Mouse (Mus musculus) liver, embryonic 11.5 days (tissue): Measurements from ENCODE around the gene Cct6b. TPM values are rescaled to one million over a fixed set of nuclear protein-coding genes. Genes with fewer than 3 reads are reported as not detected.
"Not testable (repeated sequence)": the region's sequence is repeated elsewhere in the genome, so short reads cannot be mapped to it uniquely, and the experiment has no call there.

ENCODE experiments used
- ATAC-seq: fragments of 200-750 bp; cut with Nextera tagmentation; replicated peaks from 2 replicates; pipeline ENCODE4 v1.8.0; 2017; ENCODE audit warnings: moderate number of reproducible peaks, mild to moderate bottlenecking, moderate TSS enrichment, moderate library complexity; ENCODE audit not compliant: low FRiP score
- DNase-seq: peaks from one replicate; pipeline ENCODE4 v3.0.0-alpha.2; 2017; ENCODE audit warnings: low spot score
- H3K27ac ChIP-seq: fragments of 300-500 bp; sonication (generic); 2 replicates; pipeline ENCODE4 v1.5.1; 2014; ENCODE audit warnings: mild to moderate bottlenecking, low read depth, low read length, control low read depth
- H3K27me3 ChIP-seq: fragments of 300-500 bp; sonication (generic); replicated peaks from 2 replicates; pipeline ENCODE4 v1.6.1; 2014; ENCODE audit warnings: low read length, mixed read lengths; ENCODE audit not compliant: control insufficient read depth, insufficient read depth
- H3K36me3 ChIP-seq: fragments of 300-500 bp; sonication (generic); 2 replicates; pipeline ENCODE4 v1.6.1; 2014; ENCODE audit warnings: mild to moderate bottlenecking, low read length, moderate library complexity, mixed read lengths; ENCODE audit not compliant: control insufficient read depth, insufficient read depth
- H3K4me1 ChIP-seq: fragments of 300-500 bp; sonication (generic); replicated peaks from 2 replicates; pipeline ENCODE4 v1.6.1; 2014; ENCODE audit warnings: low read length, mixed read lengths; ENCODE audit not compliant: control insufficient read depth, insufficient read depth
- H3K4me2 ChIP-seq: fragments of 300-500 bp; sonication (generic); 2 replicates; pipeline ENCODE4 v1.6.1; 2014; ENCODE audit warnings: mild to moderate bottlenecking, control low read depth, moderate library complexity
- H3K4me3 ChIP-seq: fragments of 300-500 bp; sonication (generic); 2 replicates; pipeline ENCODE4 v1.5.1; 2014; ENCODE audit warnings: low read depth, low read length, control low read depth
- H3K9ac ChIP-seq: fragments of 300-500 bp; sonication (generic); 2 replicates; pipeline ENCODE4 v1.6.1; 2014; ENCODE audit warnings: low read depth, low read length, control low read depth
- H3K9me3 ChIP-seq: fragments of 300-500 bp; sonication (generic); 2 replicates; pipeline ENCODE4 v1.6.1; 2016; ENCODE audit warnings: low read length, inconsistent platforms, mixed read lengths; ENCODE audit not compliant: control insufficient read depth
- WGBS: fragments of 180-500 bp; shearing (Covaris S2); extraction: QIAGEN DNeasy Blood & Tissue Kit; methylation state at CpG from one replicate; pipeline ENCODE4 v1.1.7; 2014; 5-methylcytosine and 5-hydroxymethylcytosine counted together
- polyA plus RNA-seq: library from polyadenylated mRNA; unstranded; fragments of >200 nt; fragmentation: Nextera tagmentation; extraction: Ambion mirVana; gene quantifications from 2 replicates; pipeline ENCODE4 v1.2.1, GENCODE M21; 2014

The Cct6b gene
- polyA plus RNA-seq, 1 experiment from 2014 or later: 0.30 TPM

GRCm38 (mm10) chr11:82734227-82734626 is 29.9 kb downstream of the Cct6b start:
- Histone ChIP-seq H3K9ac (no peak overlapping the region), H3K4me1 (no peaks in the 10 kb centered on the region), H3K27me3 (no peaks in the 10 kb centered on the region), H3K4me3 (no peak overlapping the region), H3K9me3 (no peaks in the 10 kb centered on the region), H3K4me2 (no peak overlapping the region), H3K36me3 (no peaks in the 10 kb centered on the region), H3K27ac (no peak overlapping the region)
- DNase-seq: no peak
- no peak for ATAC-seq

GRCm38 (mm10) chr11:82726862-82727261 is 37.3 kb downstream of the Cct6b start:
- 94% methylated on average over 2 of the region's 2 CpGs for WGBS
- Histone ChIP-seq H3K9ac (no peak overlapping the region), H3K36me3 (no peaks in the 10 kb centered on the region), H3K27ac (no peak overlapping the region), H3K4me1 (no peaks in the 10 kb centered on the region), H3K9me3 (no peaks in the 10 kb centered on the region), H3K27me3 (no peaks in the 10 kb centered on the region), H3K4me2 (no peak overlapping the region), H3K4me3 (no peak overlapping the region)
- ATAC-seq: no peak
- no peak for DNase-seq

- Histone ChIP-seq H3K27me3 (no peaks in the 10 kb centered on the region), H3K4me3 (no peak overlapping the region), H3K27ac (no peak overlapping the region), H3K9me3 (no peaks in the 10 kb centered on the region), H3K4me1 (no peaks in the 10 kb centered on the region), H3K9ac (no peak overlapping the region), H3K4me2 (no peak overlapping the region), H3K36me3 (no peaks in the 10 kb centered on the region)
- 71% methylated on average over 12 of the region's 12 CpGs for WGBS
- ATAC-seq (no peak), DNase-seq (no peak)
Measured at GRCm38 (mm10) chr11:82719294-82719693, 44.8 kb downstream of the Cct6b start.

- 77% methylated on average over 3 of the region's 3 CpGs for WGBS
- Histone ChIP-seq H3K36me3 (no peaks in the 10 kb centered on the region), H3K9ac (no peak overlapping the region), H3K4me1 (no peaks in the 10 kb centered on the region), H3K4me3 (no peak overlapping the region), H3K27ac (no peak overlapping the region), H3K4me2 (no peak overlapping the region), H3K9me3 (no peaks in the 10 kb centered on the region), H3K27me3 (no peaks in the 10 kb centered on the region)
- ATAC-seq: no peak
- no peak for DNase-seq
Measured at GRCm38 (mm10) chr11:82712681-82713080, 51.4 kb downstream of the Cct6b start.

GRCm38 (mm10) chr11:82708934-82709333 is 55.2 kb downstream of the Cct6b start:
- WGBS: 69% methylated on average over 4 of the region's 4 CpGs
- no peaks in the 10 kb centered on the region; the same call in 1 of the 2 replicates for H3K27me3 ChIP-seq
- no peak for DNase-seq
- H3K4me3 ChIP-seq: no peak overlapping the region
- H3K9ac ChIP-seq: no peak overlapping the region
- no peak overlapping the region for H3K4me2 ChIP-seq
- no peak for ATAC-seq
- no peaks in the 10 kb centered on the region for H3K36me3 ChIP-seq
- H3K27ac ChIP-seq: no peak overlapping the region
- no peaks in the 10 kb centered on the region for H3K9me3 ChIP-seq
- no peaks in the 10 kb centered on the region for H3K4me1 ChIP-seq

GRCm38 (mm10) chr11:82705082-82705481 is 59.0 kb downstream of the Cct6b start:
- Histone ChIP-seq H3K36me3 (no peaks in the 10 kb centered on the region), H3K27ac (no peak overlapping the region), H3K27me3 (no peaks in the 10 kb centered on the region; the same call in 1 of the 2 replicates), H3K9me3 (no peaks in the 10 kb centered on the region), H3K9ac (no peak overlapping the region), H3K4me2 (no peak overlapping the region), H3K4me3 (no peak overlapping the region), H3K4me1 (no peaks in the 10 kb centered on the region)
- DNase-seq (no peak), ATAC-seq (no peak)
- WGBS: 67% methylated on average over 6 of the region's 6 CpGs

GRCm38 (mm10) chr11:82699865-82700410 is 64.2 kb downstream of the Cct6b start:
- H3K27ac ChIP-seq: no peak overlapping the region
- no peaks in the 10 kb centered on the region for H3K36me3 ChIP-seq
- 74% methylated on average over 11 of the region's 11 CpGs for WGBS
- DNase-seq: no peak
- no peak overlapping the region for H3K4me3 ChIP-seq
- no peak overlapping the region for H3K9ac ChIP-seq
- no peak for ATAC-seq
- H3K9me3 ChIP-seq: no peaks in the 10 kb centered on the region
- H3K27me3 ChIP-seq: no peaks in the 10 kb centered on the region
- H3K4me1 ChIP-seq: no peaks in the 10 kb centered on the region
- H3K4me2 ChIP-seq: no peak overlapping the region

- 67% methylated on average over 7 of the region's 7 CpGs for WGBS
- DNase-seq (no peak), ATAC-seq (no peak)
- H3K9me3 ChIP-seq: no peaks in the 10 kb centered on the region
- no peaks in the 10 kb centered on the region for H3K27me3 ChIP-seq
- H3K4me3 ChIP-seq: no peak overlapping the region
- H3K27ac ChIP-seq: no peak overlapping the region
- H3K4me1 ChIP-seq: no peaks in the 10 kb centered on the region
- no peak overlapping the region for H3K4me2 ChIP-seq
- no peak overlapping the region for H3K9ac ChIP-seq
- no peaks in the 10 kb centered on the region for H3K36me3 ChIP-seq
Measured at GRCm38 (mm10) chr11:82695930-82696329, 68.2 kb downstream of the Cct6b start.

- H3K4me2 ChIP-seq, H3K27me3 ChIP-seq, DNase-seq, H3K27ac ChIP-seq, H3K36me3 ChIP-seq, ATAC-seq, H3K9ac ChIP-seq, H3K9me3 ChIP-seq, H3K4me1 ChIP-seq, H3K4me3 ChIP-seq: not testable (repeated sequence)
Measured at GRCm38 (mm10) chr11:82694947-82695346, 69.2 kb downstream of the Cct6b start.
